Mouse (Mus musculus): Measurements from ENCODE around the gene Fto.

- TF ChIP-seq CTCF (IDR thresholded peaks at IDR 0.05; ENCODE audit: low read depth, low read length) (no peak), POLR2AphosphoS5 (IDR thresholded peaks at IDR 0.05; ENCODE audit: insufficient replicate concordance, low read depth, low read length) (no peak)
Observed at GRCm38 (mm10) chr8:91507681-91508097, 194.4 kb downstream of the Fto start.

Measured in G1E (cell line).